Mouse (Mus musculus) skeletal muscle tissue, postnatal 0 days (tissue): ENCODE measurements around the gene Upk2. TPM values are rescaled to one million over a fixed set of nuclear protein-coding genes. Genes with fewer than 3 reads are reported as not detected.

Source experiments
- polyA plus RNA-seq: library from polyadenylated mRNA; unstranded; fragments of >200 nt; fragmentation: Nextera tagmentation; extraction: Ambion mirVana; gene quantifications from 2 replicates; pipeline ENCODE4 v1.2.1, GENCODE M21; 2015

Upk2 gene
- polyA plus RNA-seq = 0.16 and 0.22 TPM in 2 replicates

GRCm38 (mm10) chr9:44454891-44455220 lies at the start of gene Upk2:
Gene Upk2, minus strand, starts transcription at chr9:44454976.

GRCm38 (mm10) chr9:44482552-44482951 lies 27.8 kb upstream of the Upk2 start, which contains the start of gene Bcl9l:
Gene Bcl9l, plus strand, starts transcription at chr9:44482825.

DNA sequence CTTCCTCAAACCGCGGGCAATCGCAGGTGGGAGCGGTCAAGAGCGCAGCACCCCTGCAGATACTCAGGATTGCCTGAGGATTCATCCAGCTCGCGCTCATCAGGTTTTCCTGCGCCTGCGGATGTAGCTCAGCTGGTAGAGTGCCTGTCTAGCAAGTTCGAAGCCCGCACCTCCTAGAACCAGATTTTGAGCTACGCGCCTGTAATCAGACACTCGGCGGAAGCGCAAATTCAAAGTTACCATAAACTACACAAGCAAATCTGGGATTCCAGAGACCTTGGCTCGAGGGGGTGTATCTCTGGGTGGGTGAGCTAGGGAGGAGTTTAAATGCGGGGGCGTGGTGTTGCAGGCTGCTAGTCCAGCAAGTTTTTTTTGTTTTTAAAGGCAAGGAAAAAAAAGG lies 13.8 kb downstream of the Upk2 start, which contains the start of gene Foxr1:
Gene Foxr1, minus strand, starts transcription at position 176 of the 400 bp plus-strand sequence.

GRCm38 (mm10) chr9:44418519-44419385 lies 36.0 kb downstream of the Upk2 start, which contains the start of gene Ccdc84:
Gene Ccdc84, minus strand, starts transcription at chr9:44418569.

GRCm38 (mm10) chr9:44406906-44407751 lies 47.6 kb downstream of the Upk2 start, which contains the start of the genes Rps25 and Trappc4:
Gene Rps25, plus strand, starts transcription at chr9:44407139.
Gene Trappc4, minus strand, starts transcription at chr9:44407600.

Other genes with a start within 250 kb of the Upk2 start
- 4.2 and 5.2 TPM in 2 replicates for gene Cbl, start 220.9 kb downstream of the Upk2 start, polyA plus RNA-seq
- gene Ccdc153, start 214.3 kb downstream of the Upk2 start, polyA plus RNA-seq = not detected in 2 replicates
- not detected in 2 replicates for gene Pdzd3, start 203.5 kb downstream of the Upk2 start, polyA plus RNA-seq
- gene Nlrx1, start 186.4 kb downstream of the Upk2 start, polyA plus RNA-seq = 10.4 and 10.9 TPM in 2 replicates
- 0.38 and 0.58 TPM in 2 replicates for gene Abcg4, start 166.4 kb downstream of the Upk2 start, polyA plus RNA-seq
- gene Hinfp, start 149.3 kb downstream of the Upk2 start, polyA plus RNA-seq = 7.5 and 7.7 TPM in 2 replicates
- 3.5 and 6.5 TPM in 2 replicates for gene C2cd2l, start 134.7 kb downstream of the Upk2 start, polyA plus RNA-seq
- gene Dpagt1, start 129.0 kb downstream of the Upk2 start, polyA plus RNA-seq = 19.2 and 20.1 TPM in 2 replicates
- 55.3 and 61.5 TPM in 2 replicates for gene H2afx, start 120.3 kb downstream of the Upk2 start, polyA plus RNA-seq
- 44.7 and 48.8 TPM in 2 replicates for gene Hmbs, start 110.7 kb downstream of the Upk2 start, polyA plus RNA-seq
- 17.4 and 18.7 TPM in 2 replicates for gene Vps11, start 93.3 kb downstream of the Upk2 start, polyA plus RNA-seq
- 5.4 and 5.8 TPM in 2 replicates for gene Hyou1, start 75.5 kb downstream of the Upk2 start, polyA plus RNA-seq
- gene Slc37a4, start 58.1 kb downstream of the Upk2 start, polyA plus RNA-seq = 57.2 and 57.6 TPM in 2 replicates
- 1,824 and 1,924 TPM in 2 replicates for gene Rps25, start 47.8 kb downstream of the Upk2 start, polyA plus RNA-seq
- gene Trappc4, start 47.4 kb downstream of the Upk2 start, polyA plus RNA-seq = 70.1 and 75.2 TPM in 2 replicates
- gene Ccdc84, start 36.4 kb downstream of the Upk2 start, polyA plus RNA-seq = 14.7 and 17.9 TPM in 2 replicates
- not detected in 2 replicates for gene Foxr1, start 13.8 kb downstream of the Upk2 start, polyA plus RNA-seq
- gene Bcl9l, start 27.8 kb upstream of the Upk2 start, polyA plus RNA-seq = 13.3 and 14.9 TPM in 2 replicates
- 0.12 and 0.13 TPM in 2 replicates for gene Cxcr5, start 106.9 kb upstream of the Upk2 start, polyA plus RNA-seq
- 8.9 and 9.1 TPM in 2 replicates for gene Ddx6, start 149.9 kb upstream of the Upk2 start, polyA plus RNA-seq
- gene Treh, start 218.3 kb upstream of the Upk2 start, polyA plus RNA-seq = not detected in 2 replicates